Mouse (Mus musculus) liver, embryonic 11.5 days (tissue): ENCODE measurements around the gene Tube1. TPM values are rescaled to one million over a fixed set of nuclear protein-coding genes. Genes with fewer than 3 reads are reported as not detected.
"Not testable (repeated sequence)": the region's sequence is repeated elsewhere in the genome, so short reads cannot be mapped to it uniquely, and the experiment has no call there.

ENCODE experiments used
- ATAC-seq: fragments of 200-750 bp; cut with Nextera tagmentation; replicated peaks from 2 replicates; pipeline ENCODE4 v1.8.0; 2017; ENCODE audit warnings: moderate number of reproducible peaks, mild to moderate bottlenecking, moderate TSS enrichment, moderate library complexity; ENCODE audit not compliant: low FRiP score
- DNase-seq: peaks from one replicate; pipeline ENCODE4 v3.0.0-alpha.2; 2017; ENCODE audit warnings: low spot score
- H3K27ac ChIP-seq: fragments of 300-500 bp; sonication (generic); 2 replicates; pipeline ENCODE4 v1.5.1; 2014; ENCODE audit warnings: mild to moderate bottlenecking, low read depth, low read length, control low read depth
- H3K27me3 ChIP-seq: fragments of 300-500 bp; sonication (generic); replicated peaks from 2 replicates; pipeline ENCODE4 v1.6.1; 2014; ENCODE audit warnings: low read length, mixed read lengths; ENCODE audit not compliant: control insufficient read depth, insufficient read depth
- H3K36me3 ChIP-seq: fragments of 300-500 bp; sonication (generic); 2 replicates; pipeline ENCODE4 v1.6.1; 2014; ENCODE audit warnings: mild to moderate bottlenecking, low read length, moderate library complexity, mixed read lengths; ENCODE audit not compliant: control insufficient read depth, insufficient read depth
- H3K4me1 ChIP-seq: fragments of 300-500 bp; sonication (generic); replicated peaks from 2 replicates; pipeline ENCODE4 v1.6.1; 2014; ENCODE audit warnings: low read length, mixed read lengths; ENCODE audit not compliant: control insufficient read depth, insufficient read depth
- H3K4me2 ChIP-seq: fragments of 300-500 bp; sonication (generic); 2 replicates; pipeline ENCODE4 v1.6.1; 2014; ENCODE audit warnings: mild to moderate bottlenecking, control low read depth, moderate library complexity
- H3K4me3 ChIP-seq: fragments of 300-500 bp; sonication (generic); 2 replicates; pipeline ENCODE4 v1.5.1; 2014; ENCODE audit warnings: low read depth, low read length, control low read depth
- H3K9ac ChIP-seq: fragments of 300-500 bp; sonication (generic); 2 replicates; pipeline ENCODE4 v1.6.1; 2014; ENCODE audit warnings: low read depth, low read length, control low read depth
- H3K9me3 ChIP-seq: fragments of 300-500 bp; sonication (generic); 2 replicates; pipeline ENCODE4 v1.6.1; 2016; ENCODE audit warnings: low read length, inconsistent platforms, mixed read lengths; ENCODE audit not compliant: control insufficient read depth
- WGBS: fragments of 180-500 bp; shearing (Covaris S2); extraction: QIAGEN DNeasy Blood & Tissue Kit; methylation state at CpG from one replicate; pipeline ENCODE4 v1.1.7; 2014; 5-methylcytosine and 5-hydroxymethylcytosine counted together
- polyA plus RNA-seq: library from polyadenylated mRNA; unstranded; fragments of >200 nt; fragmentation: Nextera tagmentation; extraction: Ambion mirVana; gene quantifications from 2 replicates; pipeline ENCODE4 v1.2.1, GENCODE M21; 2014

The Tube1 gene
- polyA plus RNA-seq, 1 experiment from 2014 or later: 16.4 TPM

GRCm38 (mm10) chr10:39198216-39198615 lies 64.4 kb downstream of the Tube1 start:
- H3K9me3 ChIP-seq, H3K4me1 ChIP-seq, ATAC-seq, H3K4me3 ChIP-seq, H3K9ac ChIP-seq, H3K36me3 ChIP-seq, H3K27ac ChIP-seq, H3K4me2 ChIP-seq, H3K27me3 ChIP-seq, DNase-seq: not testable (repeated sequence)
- WGBS: 88% methylated on average over 11 of the region's 11 CpGs

Other genes with a start within 250 kb of the Tube1 start
- gene Lama4, start 168.5 kb upstream of the Tube1 start, polyA plus RNA-seq: 6.1 and 7.0 TPM in 2 replicates
- gene Fam229b, start 62 bp upstream of the Tube1 start, polyA plus RNA-seq: 3.0 and 4.1 TPM in 2 replicates
- gene Ccn6, start 29.8 kb downstream of the Tube1 start, polyA plus RNA-seq: 0.29 TPM in 1 of 2 replicates, not detected in the other
- 19.3 and 20.4 TPM in 2 replicates for gene Fyn, start 234.9 kb downstream of the Tube1 start, polyA plus RNA-seq